Mouse (Mus musculus): ENCODE measurements around the gene Stk32b. TPM values are rescaled to one million over a fixed set of nuclear protein-coding genes. Genes with fewer than 3 reads are reported as not detected.

The Stk32b gene
- total RNA-seq, 4 experiments from 2014 or later: 0.10 to 0.20 (median 0.16) TPM; not detected in 1

Other genes starting within 250 kb of the Stk32b start
- 1 to 10 TPM; 3.4 to 6.1 (median 4.2) TPM for gene Cytl1, start 18.3 kb upstream of the Stk32b start, total RNA-seq (2022)
- 1 to 10 TPM; 1.2 to 1.7 (median 1.4) TPM for gene Msx1, start 107.4 kb upstream of the Stk32b start, total RNA-seq (2022)